Mouse (Mus musculus) layer of hippocampus, adult 9-10 months (tissue): ENCODE measurements around the gene Erc2.

Experiments
- DNase-seq: peaks from one replicate; pipeline ENCODE4 v3.0.0; 2022; ENCODE audit warnings: low spot score

The Erc2 gene

DNA sequence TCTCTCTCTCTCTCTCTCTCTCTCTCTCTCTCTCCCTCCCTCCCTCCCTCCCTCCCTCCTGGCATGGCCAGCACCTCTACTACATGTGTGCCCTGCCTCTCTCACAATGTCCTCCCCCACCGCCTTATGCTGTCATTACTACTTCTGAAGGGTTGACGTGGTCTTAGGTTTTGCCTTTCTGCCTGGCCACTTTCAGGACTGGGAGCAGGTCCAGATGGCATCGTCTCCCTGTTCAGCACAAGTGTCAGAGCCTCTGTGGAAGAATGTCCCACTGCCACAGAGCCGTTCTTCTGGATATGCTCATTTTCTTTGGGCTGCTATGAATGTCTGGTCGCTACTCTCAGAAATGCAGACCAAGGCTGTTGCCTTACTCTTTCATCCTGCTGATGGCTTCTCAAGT lies 671.7 kb downstream of the Erc2 start:
- DNase-seq, result no peak

DNA sequence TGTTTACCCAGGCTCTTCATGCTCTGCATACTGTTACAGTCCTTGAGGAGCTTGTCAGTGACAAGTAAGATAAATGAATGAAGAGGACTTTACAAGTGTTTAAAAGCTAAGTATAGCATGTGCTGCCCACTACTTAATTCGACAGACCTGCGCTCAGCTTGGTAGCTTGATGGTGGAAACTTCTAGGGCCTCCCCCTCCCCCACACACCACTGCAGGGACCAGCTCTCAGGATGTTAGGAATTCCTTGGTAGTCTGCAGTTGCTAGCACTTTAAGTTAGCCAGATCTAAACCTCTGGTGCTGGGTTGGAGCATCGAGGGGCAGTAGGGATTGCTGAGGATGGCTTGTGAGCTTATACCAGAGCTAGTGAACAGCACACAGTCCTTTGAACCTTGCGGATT lies 672.9 kb downstream of the Erc2 start:
- DNase-seq, result no peak

DNA sequence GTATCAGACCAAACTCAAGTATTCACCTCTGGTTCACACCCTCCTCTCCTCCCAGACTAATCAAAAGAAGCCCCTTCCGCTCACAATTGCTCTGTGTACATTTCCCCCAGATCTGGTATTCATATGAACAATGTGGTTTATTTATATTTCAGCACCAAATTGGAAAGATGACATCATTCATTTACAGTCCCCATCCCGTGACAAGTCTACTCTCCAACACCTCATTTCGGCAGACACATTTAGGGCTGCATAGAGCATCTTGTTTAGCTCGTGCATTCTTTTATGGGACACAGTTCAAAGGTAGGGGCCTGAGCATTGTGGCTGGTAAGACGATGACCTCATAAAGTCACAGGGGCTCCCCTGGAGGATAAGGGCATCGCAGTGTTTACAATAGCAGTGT lies 677.9 kb downstream of the Erc2 start:
- DNase-seq, result no peak

DNA sequence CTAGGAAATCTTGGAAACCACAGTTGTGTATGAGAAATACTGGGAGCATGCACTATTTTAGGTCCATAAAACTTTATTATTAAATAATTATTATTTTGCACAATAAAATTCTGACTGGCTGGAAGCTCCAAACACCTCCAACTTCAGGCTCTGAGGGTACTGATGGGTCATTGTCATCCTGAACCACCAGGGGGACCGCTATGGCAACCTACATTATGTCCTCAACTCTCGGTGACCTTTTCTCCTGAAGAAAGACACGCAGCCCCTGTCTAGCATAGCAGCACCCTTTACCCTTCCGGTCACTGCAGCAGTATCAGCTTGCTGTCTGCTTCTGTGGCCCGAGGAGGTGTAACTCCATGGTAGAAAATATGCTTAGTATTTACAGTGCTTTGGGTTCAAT lies 679.0 kb downstream of the Erc2 start:
- DNase-seq, result no peak

GRCm38 (mm10) chr14:28304131-28304530 lies 681.9 kb downstream of the Erc2 start:
- no peak for DNase-seq

GRCm38 (mm10) chr14:28308661-28309060 lies 686.4 kb downstream of the Erc2 start:
- DNase-seq, result no peak

DNA sequence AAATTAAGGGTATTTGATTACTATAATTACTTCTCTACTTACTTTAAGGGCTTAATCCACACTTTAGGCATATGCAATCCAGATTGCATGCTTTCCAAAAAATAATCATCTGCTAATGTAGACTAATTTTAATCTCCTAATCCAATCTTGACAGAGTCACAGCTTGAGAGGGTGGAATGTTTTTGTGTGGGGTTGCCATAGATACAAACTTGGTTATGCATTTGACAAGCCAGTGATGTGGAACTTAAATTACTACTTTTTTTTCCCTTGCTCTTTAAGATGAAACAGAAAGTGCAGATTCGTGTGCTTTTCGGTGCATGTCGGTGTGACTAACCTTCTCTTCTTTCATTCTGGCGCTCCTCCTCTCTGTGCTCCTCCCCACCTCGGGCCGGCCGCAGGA lies 694.6 kb downstream of the Erc2 start:
- no peak for DNase-seq

DNA sequence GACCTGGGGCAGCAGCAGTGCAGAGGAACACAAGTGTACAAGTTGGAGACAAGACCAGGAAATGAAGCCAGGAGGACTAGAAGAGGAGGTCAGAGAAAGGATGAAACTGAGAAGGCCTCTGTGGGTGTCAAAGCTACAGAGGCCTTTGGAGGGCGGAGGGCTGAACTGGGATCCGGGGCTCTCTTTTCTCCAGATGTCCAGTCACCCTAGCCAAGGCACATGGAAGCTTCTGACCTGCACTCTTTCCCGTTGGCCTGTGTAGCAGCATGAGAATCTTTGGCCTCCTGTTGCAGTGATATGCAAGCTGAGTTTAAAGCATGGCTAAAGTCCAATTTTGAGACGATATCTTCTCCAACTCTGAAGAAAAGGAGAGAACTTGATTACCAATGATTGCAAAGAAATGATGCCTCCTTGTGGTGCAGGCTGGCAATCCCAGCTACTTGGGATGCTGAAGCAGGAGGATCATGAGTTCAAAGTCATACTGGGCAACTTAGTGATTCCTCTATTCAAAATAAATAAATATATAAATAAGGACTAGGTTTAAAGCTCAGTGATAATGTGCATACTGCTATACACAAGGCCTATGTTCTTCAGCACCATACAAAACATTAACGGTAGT lies 699.8 kb downstream of the Erc2 start:
- no peak for DNase-seq

- DNase-seq, result no peak
Observed at GRCm38 (mm10) chr14:28323243-28323642, 701.0 kb downstream of the Erc2 start.

DNA sequence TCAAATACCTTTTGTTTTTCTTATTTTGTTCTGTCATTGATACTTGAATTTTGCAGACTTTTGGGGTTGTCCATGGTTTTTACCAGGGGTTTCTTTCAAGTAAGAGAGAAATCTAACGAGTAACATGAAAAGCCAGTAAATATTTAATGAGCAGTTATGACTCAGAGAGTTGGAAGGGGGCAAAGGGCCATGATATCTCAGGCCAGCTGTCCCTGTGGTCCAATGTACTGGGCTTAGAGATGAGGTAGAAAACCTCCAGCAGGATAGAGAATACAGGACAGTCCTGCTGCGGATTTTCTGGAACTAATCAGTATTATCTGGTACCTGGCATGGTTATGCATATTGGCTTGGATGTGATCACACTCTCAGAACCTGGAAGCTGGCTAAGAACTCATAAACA lies 701.5 kb downstream of the Erc2 start:
- no peak for DNase-seq

DNA sequence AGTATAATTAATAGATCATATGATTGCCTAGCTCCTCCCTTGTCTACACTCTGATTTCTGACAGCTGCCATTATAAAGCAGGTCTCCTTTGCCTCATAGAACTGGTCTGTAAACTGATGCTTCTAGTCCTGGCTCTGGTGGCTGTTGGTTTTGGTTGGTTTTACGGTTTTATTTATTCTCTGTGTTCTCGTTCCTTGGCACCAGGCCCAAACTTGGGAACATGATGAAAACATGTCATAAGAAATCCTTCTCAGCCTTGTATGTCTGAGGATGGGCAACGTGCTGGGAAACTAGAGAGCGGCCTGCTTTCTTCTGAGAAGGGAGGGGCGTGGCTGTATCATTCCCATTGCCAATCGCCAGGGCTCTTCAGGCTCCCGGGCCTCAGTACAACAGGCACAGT lies 704.2 kb downstream of the Erc2 start:
- DNase-seq, result no peak

- DNase-seq, result no peak
Observed at GRCm38 (mm10) chr14:28328512-28328911, 706.3 kb downstream of the Erc2 start.

DNA sequence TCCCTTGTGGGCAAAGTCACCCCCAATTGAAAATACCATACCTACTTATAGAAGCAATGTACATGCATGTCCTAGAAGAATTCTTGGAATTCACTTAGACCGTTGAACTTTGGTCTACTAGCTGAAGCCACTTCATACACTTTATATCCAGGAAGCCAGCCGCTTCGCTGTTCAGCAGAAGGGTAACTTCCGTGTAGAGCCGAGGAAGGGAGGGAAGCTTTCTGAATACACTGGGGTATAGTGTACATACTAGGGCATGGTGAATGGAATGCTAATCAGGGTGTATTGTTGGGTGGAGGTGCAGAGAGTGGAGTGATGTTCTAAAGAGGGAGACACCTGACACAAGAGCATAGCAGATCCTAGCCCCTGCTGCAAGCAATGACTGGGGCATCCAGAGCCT lies 708.9 kb downstream of the Erc2 start:
- no peak for DNase-seq

GRCm38 (mm10) chr14:28332351-28332953 lies 710.2 kb downstream of the Erc2 start:
- no peak for DNase-seq

DNA sequence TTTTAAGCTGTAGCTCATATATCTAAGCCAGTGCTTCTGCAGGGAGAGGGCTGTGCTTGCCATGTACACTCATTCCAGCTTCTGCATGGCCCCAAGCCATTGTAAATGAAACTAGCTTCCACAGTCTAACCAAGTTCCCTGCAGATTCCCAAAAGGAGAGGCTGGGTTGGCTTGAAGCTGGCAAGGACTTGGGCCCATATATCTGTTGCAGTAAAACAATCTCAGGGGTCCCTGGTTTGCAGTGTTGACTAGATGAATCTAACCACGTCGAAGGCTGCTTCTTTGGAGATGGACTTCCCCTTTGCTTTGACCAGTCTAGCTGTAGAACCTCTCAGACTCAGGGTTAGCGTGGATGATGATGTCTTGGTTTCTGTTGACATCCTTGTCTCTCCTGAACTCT lies 716.9 kb downstream of the Erc2 start:
- no peak for DNase-seq

GRCm38 (mm10) chr14:28349129-28349528 lies 726.9 kb downstream of the Erc2 start:
- DNase-seq, result no peak

DNA sequence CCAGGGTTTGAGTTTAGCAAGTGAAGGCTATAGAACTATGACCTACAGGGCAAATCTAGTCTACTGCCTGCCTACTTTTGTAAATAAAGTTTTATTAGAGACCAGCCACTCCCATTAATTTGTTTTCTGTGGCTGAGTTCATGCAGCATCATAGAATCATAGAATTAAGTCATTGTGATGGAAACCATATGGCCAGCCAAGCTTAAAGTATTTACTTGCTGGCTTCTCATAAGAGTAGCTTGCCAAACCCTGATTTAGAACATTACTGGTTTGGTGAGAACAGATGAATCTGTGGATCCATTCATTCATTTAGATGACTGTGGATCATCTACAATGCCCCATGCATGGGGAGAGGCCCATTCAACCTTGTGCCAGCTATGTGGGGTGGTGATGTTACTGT lies 733.8 kb downstream of the Erc2 start:
- DNase-seq, result no peak

GRCm38 (mm10) chr14:28359502-28359901 lies 737.3 kb downstream of the Erc2 start:
- DNase-seq, result no peak

DNA sequence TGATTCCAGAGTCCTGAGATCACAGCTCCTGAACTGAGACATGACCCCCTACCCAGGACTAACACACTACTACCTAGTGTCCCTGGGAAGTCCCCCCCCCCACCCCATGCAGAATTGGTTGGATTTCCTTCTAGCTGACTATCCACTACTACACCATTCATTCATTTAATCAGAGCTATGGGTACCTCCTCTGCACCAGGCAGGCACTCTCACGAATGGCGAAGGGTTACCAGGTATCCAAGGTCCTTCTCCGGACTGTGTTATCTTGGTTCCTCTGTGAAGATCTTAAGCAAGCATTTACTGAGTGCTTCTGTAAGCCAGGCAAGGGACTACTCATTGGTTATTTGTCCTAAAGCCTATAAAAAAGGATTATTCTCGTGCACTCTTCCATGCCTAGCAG lies 737.8 kb downstream of the Erc2 start:
- DNase-seq, result no peak

DNA sequence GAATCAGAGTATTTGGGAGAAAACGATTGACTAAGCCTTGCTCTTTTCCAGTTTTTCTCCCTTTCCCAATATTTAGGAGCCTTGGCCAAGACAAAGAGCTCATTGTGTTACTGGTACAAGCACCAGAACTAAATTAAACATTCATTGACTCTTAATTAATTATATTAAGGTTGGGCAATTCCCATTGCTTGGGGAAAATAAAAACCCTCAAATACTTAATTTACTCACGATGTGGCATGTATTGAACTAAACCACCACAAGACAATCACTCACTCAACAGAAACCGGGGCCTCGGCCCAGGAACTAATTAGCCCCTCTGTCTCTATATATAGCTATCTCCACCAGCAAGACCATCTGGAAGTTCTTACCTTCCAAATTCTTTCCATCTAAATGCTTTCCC lies 740.1 kb downstream of the Erc2 start:
- no peak for DNase-seq

GRCm38 (mm10) chr14:28370713-28371112 lies 748.5 kb downstream of the Erc2 start:
- no peak for DNase-seq

- no peak for DNase-seq
Observed at GRCm38 (mm10) chr14:28371651-28372050, 749.4 kb downstream of the Erc2 start.

DNA sequence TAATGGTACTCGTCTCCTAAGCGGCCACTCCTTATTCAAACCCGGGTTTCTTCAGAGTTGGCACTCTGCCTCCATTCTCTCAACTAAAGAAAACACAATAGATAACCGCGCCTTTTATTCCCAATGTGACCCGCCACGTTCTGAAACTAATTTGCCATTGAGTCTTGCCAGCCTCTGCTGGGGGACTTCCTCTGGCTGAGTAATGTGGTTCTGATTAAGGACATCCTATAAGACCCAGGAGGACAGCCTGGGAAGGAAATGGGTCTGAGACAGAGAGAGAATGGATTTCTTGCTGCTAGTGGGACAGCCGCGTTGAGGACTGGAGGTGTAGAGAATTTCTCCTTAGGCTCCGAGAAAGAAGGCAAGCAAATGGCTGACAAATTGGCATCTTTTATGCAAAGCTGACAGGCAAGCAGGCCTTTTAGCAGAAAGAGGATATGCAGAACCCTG lies 753.4 kb downstream of the Erc2 start:
- no peak for DNase-seq

- DNase-seq, result no peak
Observed at GRCm38 (mm10) chr14:28376208-28376805, 754.1 kb downstream of the Erc2 start.
